Mouse (Mus musculus): ENCODE results near the gene Ugt1a5.
"Not testable (repeated sequence)": the region's sequence is repeated elsewhere in the genome, so short reads cannot be mapped to it uniquely, and the experiment has no call there.

Ugt1a5 gene

GRCm38 (mm10) chr1:88225301-88225700 lies 59.5 kb downstream of the Ugt1a5 start:
- not testable (repeated sequence) for DNase-seq

- DNase-seq: no peak
Measured at GRCm38 (mm10) chr1:88225741-88226140, 59.9 kb downstream of the Ugt1a5 start.

GRCm38 (mm10) chr1:88226670-88227379 lies 61.0 kb downstream of the Ugt1a5 start, which contains the start of gene Mroh2a:
Mroh2a (plus strand) TSS chr1:88226986.
- DNase-seq: no peak

GRCm38 (mm10) chr1:88227482-88227881 lies 61.7 kb downstream of the Ugt1a5 start:
- DNase-seq: no peak

- DNase-seq: no peak
Measured at GRCm38 (mm10) chr1:88228121-88228520, 62.3 kb downstream of the Ugt1a5 start.

GRCm38 (mm10) chr1:88229566-88229965 lies 63.8 kb downstream of the Ugt1a5 start:
- DNase-seq: no peak

GRCm38 (mm10) chr1:88229986-88230385 lies 64.2 kb downstream of the Ugt1a5 start:
- DNase-seq: no peak

GRCm38 (mm10) chr1:88230421-88230820 lies 64.6 kb downstream of the Ugt1a5 start:
- DNase-seq: no peak

- no peak for DNase-seq
Measured at GRCm38 (mm10) chr1:88230981-88231802, 65.4 kb downstream of the Ugt1a5 start.

GRCm38 (mm10) chr1:88231803-88232499 lies 66.1 kb downstream of the Ugt1a5 start:
- no peak for DNase-seq

GRCm38 (mm10) chr1:88232664-88233380 lies 67.0 kb downstream of the Ugt1a5 start:
- DNase-seq: no peak

- DNase-seq: no peak
Measured at GRCm38 (mm10) chr1:88233421-88234247, 67.8 kb downstream of the Ugt1a5 start.

GRCm38 (mm10) chr1:88234248-88234610 lies 68.4 kb downstream of the Ugt1a5 start:
- DNase-seq: no peak

GRCm38 (mm10) chr1:88234646-88235045 lies 68.8 kb downstream of the Ugt1a5 start:
- DNase-seq: no peak

- DNase-seq: no peak
Measured at GRCm38 (mm10) chr1:88235046-88235893, 69.5 kb downstream of the Ugt1a5 start.

GRCm38 (mm10) chr1:88235894-88236415 lies 70.1 kb downstream of the Ugt1a5 start:
- DNase-seq: no peak

- no peak for DNase-seq
Measured at GRCm38 (mm10) chr1:88237311-88237710, 71.5 kb downstream of the Ugt1a5 start.

- no peak for DNase-seq
Measured at GRCm38 (mm10) chr1:88238771-88239170, 73.0 kb downstream of the Ugt1a5 start.

- no peak for DNase-seq
Measured at GRCm38 (mm10) chr1:88240072-88240471, 74.3 kb downstream of the Ugt1a5 start.

- DNase-seq: no peak
Measured at GRCm38 (mm10) chr1:88240579-88240978, 74.8 kb downstream of the Ugt1a5 start.

- DNase-seq: no peak
Measured at GRCm38 (mm10) chr1:88243861-88244260, 78.0 kb downstream of the Ugt1a5 start.
